Mouse (Mus musculus) MEL (cell line): ENCODE measurements at regions not wholly inside any gene's neighbourhood (a gene's known extent, or its start where the extent isn't known, plus 50 kb on each side); places are given as distances from the start of the nearest gene placed in this dataset.

ENCODE experiments used
- DNase-seq: peaks from one replicate; pipeline ENCODE4 v3.0.0; 2011; ENCODE audit warnings: low read depth, low spot score
- H3K27ac ChIP-seq: 2 replicates; pipeline ENCODE4 v1.5.1; 2012; ENCODE audit warnings: low read depth, mild to moderate bottlenecking, control low read depth, low read length, moderate library complexity; ENCODE audit not compliant: control insufficient read depth
- H3K27me3 ChIP-seq, 2 experiments: fragments of 150-350 bp in 1 of 2; sonication (generic) in 1 of 2; 2 replicates each; pipeline ENCODE4 v1.6.1; 2012; ENCODE audit warnings: low read length in 2 of 2, mild to moderate bottlenecking in 2 of 2, improper control_type of control experiment in 1 of 2, moderate library complexity in 1 of 2; ENCODE audit not compliant: insufficient read depth in 2 of 2, control insufficient read depth in 1 of 2
- H3K36me3 ChIP-seq, 2 experiments: 2 replicates each; pipeline ENCODE4 v1.6.1; 2012 to 2014; ENCODE audit warnings: low read length in 2 of 2, improper control_type of control experiment in 1 of 2, inconsistent platforms in 1 of 2, mild to moderate bottlenecking in 1 of 2; ENCODE audit not compliant: insufficient read depth in 2 of 2, control insufficient read depth in 1 of 2
- H3K4me1 ChIP-seq, 2 experiments: fragments of 150-350 bp in 1 of 2; sonication (generic) in 1 of 2; 2 replicates each; pipeline ENCODE4 v1.6.1; 2012; ENCODE audit warnings: low read length in 2 of 2, improper control_type of control experiment in 1 of 2, mild to moderate bottlenecking in 1 of 2; ENCODE audit not compliant: insufficient read depth in 2 of 2, control insufficient read depth in 1 of 2
- H3K4me3 ChIP-seq, 2 experiments: fragments of 150-350 bp in 1 of 2; sonication (generic) in 1 of 2; 2 replicates each; pipeline ENCODE4 v1.5.1; 2012; ENCODE audit warnings: low read depth in 2 of 2, low read length in 2 of 2, mild to moderate bottlenecking in 2 of 2, moderate library complexity in 2 of 2, control low read depth in 1 of 2, improper control_type of control experiment in 1 of 2; ENCODE audit not compliant: control insufficient read depth in 1 of 2, insufficient read depth in 1 of 2
- H3K79me2 ChIP-seq: 2 replicates; pipeline ENCODE4 v1.6.1; 2012; ENCODE audit warnings: mild to moderate bottlenecking, low read length, moderate library complexity; ENCODE audit not compliant: control insufficient read depth, poor library complexity, insufficient read depth
- H3K9ac ChIP-seq: 2 replicates; pipeline ENCODE4 v1.6.1; 2012; ENCODE audit warnings: low read depth, mild to moderate bottlenecking, control low read depth, low read length, moderate library complexity; ENCODE audit not compliant: control insufficient read depth, poor library complexity, severe bottlenecking
- H3K9me3 ChIP-seq: fragments of 150-350 bp; sonication (generic); replicated peaks from 2 replicates; pipeline ENCODE4 v1.6.1; 2012; ENCODE audit warnings: mild to moderate bottlenecking, low read length, improper control_type of control experiment, moderate library complexity; ENCODE audit not compliant: insufficient read depth
- BHLHE40 ChIP-seq: IDR thresholded peaks from 2 replicates; pipeline ENCODE4 v1.6.1; 2012; ENCODE audit warnings: low read depth, mild to moderate bottlenecking, inconsistent platforms, low read length, improper control_type of control experiment, borderline replicate concordance
- GABPA ChIP-seq: IDR thresholded peaks from 2 replicates; pipeline ENCODE4 v1.6.1; 2012; ENCODE audit warnings: low read depth, mild to moderate bottlenecking, inconsistent platforms, low read length, improper control_type of control experiment, moderate library complexity
- GATA1 ChIP-seq: IDR thresholded peaks from 2 replicates; pipeline ENCODE4 v1.6.1; 2011; ENCODE audit warnings: low read depth, low read length, improper control_type of control experiment
- JUND ChIP-seq: IDR thresholded peaks from 2 replicates; pipeline ENCODE4 v1.6.1; 2011; ENCODE audit warnings: low read depth, mild to moderate bottlenecking, improper control_type of control experiment, low read length
- KAT2A ChIP-seq: conservative IDR thresholded peaks from 2 replicates; pipeline ENCODE4 v1.6.1; 2012; ENCODE audit warnings: low read depth, low read length, improper control_type of control experiment, inconsistent platforms
- MAZ ChIP-seq: IDR thresholded peaks from 2 replicates; pipeline ENCODE4 v1.6.1; 2012; ENCODE audit warnings: low read depth, mild to moderate bottlenecking, inconsistent platforms, low read length, improper control_type of control experiment
- MEF2A ChIP-seq: IDR thresholded peaks from 2 replicates; pipeline ENCODE4 v1.6.1; 2014; ENCODE audit warnings: low read depth, mild to moderate bottlenecking, inconsistent platforms, low read length, improper control_type of control experiment; ENCODE audit not compliant: poor library complexity, insufficient replicate concordance, severe bottlenecking; ENCODE audit errors: extremely low read depth
- NRF1 ChIP-seq: IDR thresholded peaks from 2 replicates; pipeline ENCODE4 v1.6.1; 2014; ENCODE audit warnings: low read depth, mild to moderate bottlenecking, inconsistent platforms, low read length, improper control_type of control experiment, moderate library complexity; ENCODE audit not compliant: poor library complexity, insufficient read depth, severe bottlenecking
- POLR2AphosphoS5 ChIP-seq: IDR thresholded peaks from 2 replicates; pipeline ENCODE4 v1.6.1; 2012; ENCODE audit warnings: low read depth, borderline replicate concordance, mild to moderate bottlenecking, inconsistent platforms, low read length, moderate library complexity, mixed read lengths
- RAD21 ChIP-seq: IDR thresholded peaks from 2 replicates; pipeline ENCODE4 v1.6.1; 2011; ENCODE audit warnings: mild to moderate bottlenecking, low read depth, low read length, improper control_type of control experiment
- RCOR1 ChIP-seq: IDR thresholded peaks from 2 replicates; pipeline ENCODE4 v1.6.1; 2012; ENCODE audit warnings: low read depth, mild to moderate bottlenecking, inconsistent platforms, low read length, improper control_type of control experiment
- SMC3 ChIP-seq: IDR thresholded peaks from 2 replicates; pipeline ENCODE4 v1.6.1; 2011; ENCODE audit warnings: low read depth, low read length, improper control_type of control experiment
- TAL1 ChIP-seq: IDR thresholded peaks from 2 replicates; pipeline ENCODE4 v1.6.1; 2012; ENCODE audit warnings: mild to moderate bottlenecking, inconsistent platforms, low read length, moderate library complexity, mixed read lengths
- UBTF ChIP-seq: IDR thresholded peaks from 2 replicates; pipeline ENCODE4 v1.6.1; 2012; ENCODE audit warnings: low read depth, mild to moderate bottlenecking, inconsistent platforms, low read length, improper control_type of control experiment, moderate library complexity, borderline replicate concordance; ENCODE audit not compliant: insufficient read depth
- USF1 ChIP-seq: IDR thresholded peaks from 2 replicates; pipeline ENCODE4 v1.6.1; 2014; ENCODE audit warnings: low read depth, mild to moderate bottlenecking, inconsistent platforms, low read length, improper control_type of control experiment, moderate library complexity
- USF2 ChIP-seq, 2 experiments: IDR thresholded peaks; 2 replicates each; pipeline ENCODE4 v1.6.1; 2011 to 2012; ENCODE audit warnings: improper control_type of control experiment in 2 of 2, low read length in 2 of 2, borderline replicate concordance in 1 of 2, inconsistent platforms in 1 of 2, low read depth in 1 of 2, mild to moderate bottlenecking in 1 of 2; ENCODE audit not compliant: insufficient read depth in 1 of 2
- ZMIZ1 ChIP-seq: IDR thresholded peaks from 2 replicates; pipeline ENCODE4 v1.6.1; 2012; ENCODE audit warnings: low read depth, mild to moderate bottlenecking, inconsistent platforms, low read length, improper control_type of control experiment, moderate library complexity
- ZNF384 ChIP-seq: IDR thresholded peaks from 2 replicates; pipeline ENCODE4 v1.6.1; 2012; ENCODE audit warnings: low read depth, mild to moderate bottlenecking, inconsistent platforms, low read length, improper control_type of control experiment

DNA sequence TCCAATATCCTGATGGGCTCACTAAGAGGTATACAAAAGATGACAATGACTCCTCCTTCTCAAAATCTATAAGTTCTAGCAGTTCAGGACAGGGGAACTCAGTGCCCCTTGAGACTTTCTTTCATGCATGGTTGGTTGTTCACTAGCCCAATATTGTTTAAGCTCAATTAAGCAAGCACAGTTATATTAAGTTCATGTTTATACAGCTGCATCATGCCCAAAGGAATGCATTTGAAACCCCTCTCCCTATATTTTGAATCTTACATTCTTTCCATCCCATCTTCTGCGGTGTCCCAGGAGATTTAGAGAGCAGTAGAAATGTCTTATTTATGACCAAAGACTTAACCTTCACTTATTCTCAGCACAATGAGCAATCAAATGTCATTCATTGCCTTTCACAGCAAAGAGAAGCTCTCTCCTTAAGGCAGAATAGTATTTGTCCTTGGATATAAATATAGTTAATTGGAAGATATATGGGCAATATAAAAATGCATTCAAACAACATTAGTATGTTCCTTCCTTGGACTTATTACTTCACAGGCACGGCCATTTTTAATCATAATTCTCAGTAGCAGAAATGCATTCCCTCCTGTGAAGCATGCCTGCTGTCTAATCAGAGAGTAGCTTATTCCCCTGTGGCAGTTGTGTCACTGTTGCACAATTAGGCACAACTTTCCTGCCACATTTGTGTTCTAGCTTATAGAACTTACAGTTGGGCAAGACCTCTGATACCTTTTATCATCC is 455.8 kb upstream of the N6amt1 start:
- no peaks in the 10 kb centered on the region for H3K4me1 ChIP-seq

DNA sequence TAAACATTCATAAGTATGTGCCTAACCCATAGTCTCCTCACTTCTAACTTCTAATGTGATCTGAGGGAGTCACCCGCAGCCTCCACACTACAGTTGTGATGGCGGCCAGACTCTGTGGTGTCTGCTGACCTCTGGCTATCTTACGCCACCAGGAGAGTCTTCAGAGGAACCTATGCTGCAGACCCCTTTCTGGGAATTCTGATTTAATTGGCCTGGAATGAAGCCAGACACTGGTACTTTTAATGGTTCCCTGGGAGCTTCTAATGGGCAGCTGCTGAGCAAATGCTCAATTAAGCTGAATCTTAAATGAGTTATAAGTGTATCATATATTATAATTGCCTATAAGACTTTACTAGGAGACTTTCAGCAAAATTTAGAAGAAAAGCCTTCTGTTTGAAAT is 459.0 kb upstream of the N6amt1 start:
- H3K79me2 ChIP-seq, result no peaks in the 10 kb centered on the region
- H3K36me3 ChIP-seq, result no peaks in the 10 kb centered on the region
- no peak overlapping the region for H3K4me3 ChIP-seq
- no peak overlapping the region for H3K27ac ChIP-seq
- no peaks in the 10 kb centered on the region for H3K4me1 ChIP-seq
- no peak for DNase-seq
- no peak overlapping the region for H3K9ac ChIP-seq
- no peaks in the 10 kb centered on the region for H3K27me3 ChIP-seq
- TF ChIP-seq JUND, result no peak
- TF ChIP-seq GATA1, result no peak
- TF ChIP-seq USF1, result no peak
- no peak for TF ChIP-seq TAL1
- TF ChIP-seq UBTF, result no peak
- no peak for TF ChIP-seq KAT2A
- no peak for TF ChIP-seq USF2 (IDR thresholded peaks at IDR 0.05; ENCODE audit: borderline replicate concordance in 1 of 2, insufficient read depth in 1 of 2, low read depth in 1 of 2, low read length in 2 of 2)
- no peak for TF ChIP-seq ZMIZ1
- no peak for TF ChIP-seq ZNF384
- TF ChIP-seq POLR2AphosphoS5, result no peak
- no peak for TF ChIP-seq RAD21
- no peaks in the 10 kb centered on the region for H3K9me3 ChIP-seq

More for the DNA sequence above, 455.8 kb upstream of the N6amt1 start:
- H3K4me3 ChIP-seq, result no peak overlapping the region
- no peak for DNase-seq
- TF ChIP-seq USF2 (IDR thresholded peaks at IDR 0.05; ENCODE audit: borderline replicate concordance in 1 of 2, insufficient read depth in 1 of 2, low read depth in 1 of 2, low read length in 2 of 2), result no peak
- TF ChIP-seq, all 39 proteins: peak for 0
- Histone ChIP-seq H3K27ac (no peak overlapping the region), H3K36me3 (no peaks in the 10 kb centered on the region), H3K9ac (no peak overlapping the region), H3K27me3 (no peaks in the 10 kb centered on the region), H3K79me2 (no peaks in the 10 kb centered on the region), H3K9me3 (no peaks in the 10 kb centered on the region)

DNA sequence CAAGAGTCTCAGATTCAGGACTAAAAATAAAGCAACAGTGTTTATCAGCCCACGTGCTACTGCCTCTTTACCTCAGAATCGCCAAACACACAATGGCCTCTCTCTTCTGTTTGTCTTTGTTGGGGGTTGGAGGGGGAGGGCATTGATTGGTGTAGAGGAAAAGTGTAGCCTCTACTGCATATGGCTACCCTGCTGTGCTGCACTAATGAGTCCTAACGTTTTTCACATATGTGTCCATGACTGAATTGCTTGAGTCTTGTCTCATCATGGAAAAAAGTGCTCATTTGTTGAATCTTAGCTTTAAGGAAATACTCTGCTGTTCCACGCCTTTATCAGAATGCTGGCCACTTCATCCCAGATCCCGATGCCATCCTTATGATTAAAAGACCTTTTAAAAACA is 459.7 kb upstream of the N6amt1 start:
- no peaks in the 10 kb centered on the region for H3K9me3 ChIP-seq
- TF ChIP-seq MAZ (no peak), RCOR1 (no peak), JUND (no peak), KAT2A (no peak), GABPA (no peak), MEF2A (no peak), NRF1 (no peak), SMC3 (no peak), BHLHE40 (no peak)
- no peaks in the 10 kb centered on the region for H3K79me2 ChIP-seq
- DNase-seq, result no peak
- H3K27ac ChIP-seq, result no peak overlapping the region
- no peaks in the 10 kb centered on the region for H3K27me3 ChIP-seq
- H3K4me1 ChIP-seq, result no peaks in the 10 kb centered on the region
- H3K9ac ChIP-seq, result no peak overlapping the region
- no peaks in the 10 kb centered on the region for H3K36me3 ChIP-seq
- H3K4me3 ChIP-seq, result no peak overlapping the region
